Mouse (Mus musculus) erythroblast, embryonic 14.5 days (primary cell): ENCODE data around the gene Erg. TPM values are rescaled to one million over a fixed set of nuclear protein-coding genes. Genes with fewer than 3 reads are reported as not detected.

ENCODE experiments used
- H3K27me3 ChIP-seq: 2 replicates; pipeline ENCODE4 v1.6.1; 2012; ENCODE audit warnings: inconsistent platforms; ENCODE audit not compliant: control insufficient read depth
- H3K36me3 ChIP-seq: 2 replicates; pipeline ENCODE4 v1.6.1; 2012; ENCODE audit warnings: mild to moderate bottlenecking, inconsistent platforms; ENCODE audit not compliant: control insufficient read depth
- H3K4me1 ChIP-seq: 2 replicates; pipeline ENCODE4 v1.6.1; 2012; ENCODE audit warnings: inconsistent platforms; ENCODE audit not compliant: control insufficient read depth
- H3K4me3 ChIP-seq: replicated peaks from 2 replicates; pipeline ENCODE3; 2012; ENCODE audit warnings: moderate library complexity, mild to moderate bottlenecking, inconsistent platforms
- H3K9me3 ChIP-seq: 2 replicates; pipeline ENCODE4 v1.6.1; 2012; ENCODE audit warnings: low read length, inconsistent platforms, mixed read lengths; ENCODE audit not compliant: control insufficient read depth
- GATA1 ChIP-seq: IDR thresholded peaks from 2 replicates; pipeline ENCODE4 v1.6.1; 2012; ENCODE audit warnings: low read length, inconsistent platforms, mixed read lengths
- TAL1 ChIP-seq: IDR thresholded peaks from 3 replicates; pipeline ENCODE4 v1.6.1; 2012; ENCODE audit warnings: low read length, inconsistent platforms, mixed read lengths
- polyA plus RNA-seq: library from polyadenylated mRNA; stranded (reverse); fragments of >175 nt; gene quantifications from 2 replicates; pipeline ENCODE4 v1.2.3, GENCODE M21; 2012

The Erg gene
- polyA plus RNA-seq, 1 experiment: not detected

DNA sequence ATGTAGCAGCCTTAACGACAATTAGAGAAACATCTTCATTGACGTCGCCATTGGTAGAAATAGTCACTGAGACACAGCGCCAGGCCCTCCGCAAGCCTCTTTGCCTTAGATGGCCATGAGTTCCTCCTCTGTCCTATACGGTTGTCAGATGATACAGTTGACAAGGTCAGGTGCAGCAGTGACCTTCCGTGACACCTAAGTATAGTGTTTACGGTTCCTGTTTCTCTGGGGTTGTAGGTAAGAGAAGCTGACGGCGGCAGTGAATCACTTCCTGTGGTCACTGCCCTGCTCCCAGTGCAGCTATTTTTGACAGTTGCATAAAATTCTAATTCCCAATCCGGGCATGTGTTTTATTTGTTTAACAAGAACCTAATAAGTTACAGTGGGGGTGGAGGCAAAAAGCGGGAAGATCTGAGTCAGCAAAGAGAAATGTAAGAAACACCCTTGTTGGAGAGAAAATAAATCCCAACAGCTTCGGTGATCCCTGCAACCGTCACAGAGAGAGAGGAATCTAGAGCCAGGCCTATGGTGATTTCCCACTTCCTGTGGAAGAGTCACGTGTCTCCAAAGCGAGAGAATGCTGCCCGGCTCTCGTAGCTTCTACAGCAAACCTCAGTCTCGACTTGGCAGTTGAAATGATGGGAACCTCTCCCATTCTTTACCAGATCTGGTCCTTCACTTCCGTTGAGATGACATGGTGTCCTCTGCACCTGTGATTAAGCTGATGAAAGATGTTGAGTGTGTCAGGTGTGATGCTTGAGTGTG, 25.8 kb upstream of the Erg start:
- no peaks in the 10 kb centered on the region for H3K36me3 ChIP-seq
- TF ChIP-seq TAL1: no peak
- no peak for TF ChIP-seq GATA1
- no peaks in the 10 kb centered on the region for H3K27me3 ChIP-seq
- no peaks in the 10 kb centered on the region; the same call in 1 of the 2 replicates for H3K9me3 ChIP-seq
- no peak overlapping the region for H3K4me3 ChIP-seq
- H3K4me1 ChIP-seq: no peaks in the 10 kb centered on the region

DNA sequence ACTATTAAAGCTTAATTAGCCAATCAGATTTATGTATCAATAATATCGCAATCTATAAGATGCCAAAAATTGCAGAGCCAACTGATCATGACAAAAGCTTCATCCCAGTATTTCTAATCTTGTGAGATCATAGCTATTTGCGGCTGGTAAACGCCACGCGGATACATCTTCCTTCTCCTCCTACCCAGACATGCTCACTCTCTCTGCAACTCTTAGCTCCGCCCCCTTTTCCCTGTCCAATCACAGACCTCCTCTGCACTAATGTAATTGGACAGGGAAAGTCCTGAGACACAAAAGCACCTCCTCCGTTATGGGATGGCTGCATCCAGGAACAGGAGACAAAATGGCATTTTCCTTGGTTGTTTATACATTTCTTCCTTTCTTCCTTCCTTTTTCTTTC, 22.2 kb upstream of the Erg start:
- Histone ChIP-seq H3K36me3 (no peaks in the 10 kb centered on the region), H3K4me1 (no peaks in the 10 kb centered on the region), H3K9me3 (no peaks in the 10 kb centered on the region; the same call in 1 of the 2 replicates), H3K27me3 (no peaks in the 10 kb centered on the region), H3K4me3 (no peak overlapping the region)
- no peak for TF ChIP-seq TAL1
- no peak for TF ChIP-seq GATA1

DNA sequence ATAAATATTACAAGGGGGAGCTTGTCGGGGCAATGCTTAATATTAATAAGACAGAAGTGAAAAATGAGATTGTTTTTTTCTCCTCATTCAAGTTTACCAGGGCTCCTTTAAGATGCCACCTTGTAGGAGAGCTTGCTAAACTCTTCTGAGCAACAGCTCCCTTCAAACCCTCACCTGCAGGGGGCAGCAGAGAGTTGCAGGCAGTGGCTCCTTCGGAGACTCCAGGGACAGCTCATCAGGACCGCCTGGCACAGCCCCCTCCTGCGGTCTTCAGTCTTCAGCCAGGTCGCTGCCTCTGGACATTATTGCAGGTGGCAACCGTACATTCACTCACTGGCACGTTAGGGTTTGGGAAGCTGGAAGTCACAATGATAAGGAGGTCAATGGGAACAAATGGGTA, 18.9 kb upstream of the Erg start:
- no peak overlapping the region for H3K4me3 ChIP-seq
- no peaks in the 10 kb centered on the region for H3K27me3 ChIP-seq
- no peaks in the 10 kb centered on the region for H3K36me3 ChIP-seq
- TF ChIP-seq GATA1: no peak
- TF ChIP-seq TAL1: no peak
- H3K4me1 ChIP-seq: no peaks in the 10 kb centered on the region
- peaks cover 8% of the 10 kb centered on the region for H3K9me3 ChIP-seq

DNA sequence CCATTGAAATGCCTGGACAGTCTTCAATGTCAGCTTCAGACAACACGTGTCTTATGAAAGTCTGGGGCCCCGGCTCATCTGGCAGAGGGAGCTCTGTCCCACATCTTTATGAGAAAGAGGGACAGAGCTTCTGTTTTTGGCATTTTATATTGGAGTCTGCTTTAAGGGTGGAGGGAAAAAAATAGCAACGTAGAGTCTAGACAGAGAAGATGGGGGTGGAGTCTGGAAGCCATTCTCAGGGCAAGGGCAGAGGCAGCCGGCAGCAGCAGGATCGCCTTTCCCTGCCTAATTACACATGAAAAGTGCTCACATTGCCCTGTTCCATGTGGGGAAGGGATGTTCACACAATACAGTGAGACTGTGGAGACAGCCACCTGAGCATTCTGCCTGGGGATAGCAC, 16.1 kb upstream of the Erg start:
- Histone ChIP-seq H3K36me3 (no peaks in the 10 kb centered on the region), H3K4me3 (no peak overlapping the region), H3K27me3 (no peaks in the 10 kb centered on the region), H3K4me1 (no peaks in the 10 kb centered on the region), H3K9me3 (peaks cover 15% of the 10 kb centered on the region)
- TF ChIP-seq TAL1 (no peak), GATA1 (no peak)

DNA sequence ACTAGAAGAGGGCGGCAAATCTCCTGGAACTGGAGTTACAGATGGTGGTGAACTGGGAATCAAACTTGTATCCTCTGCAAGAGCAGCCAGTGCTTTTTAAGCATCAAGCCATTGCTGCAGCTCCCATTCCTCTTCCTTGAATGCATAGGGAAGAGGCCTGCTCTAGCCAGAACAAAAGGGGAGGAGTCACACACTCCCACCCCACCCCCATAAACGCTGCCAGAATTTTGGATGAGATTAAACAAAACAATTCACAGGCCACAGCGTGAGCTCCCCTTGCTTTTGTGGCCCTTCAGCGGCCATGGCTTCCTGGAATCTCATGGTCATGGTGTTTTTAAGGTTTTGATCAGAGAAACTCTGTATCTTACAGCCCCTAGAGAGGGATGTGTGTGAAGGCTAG, 15.4 kb upstream of the Erg start:
- Histone ChIP-seq H3K9me3 (peaks cover 15% of the 10 kb centered on the region), H3K36me3 (no peaks in the 10 kb centered on the region), H3K27me3 (no peaks in the 10 kb centered on the region), H3K4me1 (no peaks in the 10 kb centered on the region), H3K4me3 (no peak overlapping the region)
- TF ChIP-seq GATA1 (no peak), TAL1 (no peak)

DNA sequence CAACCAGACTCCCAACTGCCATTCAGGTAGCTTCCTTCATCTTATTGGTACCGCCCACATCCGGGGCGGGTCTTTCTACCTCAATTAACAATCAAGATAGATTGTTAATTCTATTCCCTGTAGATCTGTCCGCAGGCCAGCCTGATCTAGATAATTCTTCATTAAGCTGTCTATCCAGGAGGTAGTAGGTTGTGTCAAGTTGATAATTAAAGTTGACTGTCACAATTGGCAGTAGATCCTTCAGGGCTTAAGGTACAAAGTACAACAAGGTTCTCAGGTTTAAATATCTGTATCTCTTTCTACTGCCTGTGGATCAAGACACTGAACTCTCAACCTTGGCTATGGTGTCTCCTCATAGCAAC, 14.8 kb upstream of the Erg start:
- Histone ChIP-seq H3K36me3 (no peaks in the 10 kb centered on the region), H3K4me1 (no peaks in the 10 kb centered on the region), H3K4me3 (no peak overlapping the region), H3K27me3 (no peaks in the 10 kb centered on the region), H3K9me3 (peaks cover 15% of the 10 kb centered on the region)
- no peak for TF ChIP-seq TAL1
- no peak for TF ChIP-seq GATA1

DNA sequence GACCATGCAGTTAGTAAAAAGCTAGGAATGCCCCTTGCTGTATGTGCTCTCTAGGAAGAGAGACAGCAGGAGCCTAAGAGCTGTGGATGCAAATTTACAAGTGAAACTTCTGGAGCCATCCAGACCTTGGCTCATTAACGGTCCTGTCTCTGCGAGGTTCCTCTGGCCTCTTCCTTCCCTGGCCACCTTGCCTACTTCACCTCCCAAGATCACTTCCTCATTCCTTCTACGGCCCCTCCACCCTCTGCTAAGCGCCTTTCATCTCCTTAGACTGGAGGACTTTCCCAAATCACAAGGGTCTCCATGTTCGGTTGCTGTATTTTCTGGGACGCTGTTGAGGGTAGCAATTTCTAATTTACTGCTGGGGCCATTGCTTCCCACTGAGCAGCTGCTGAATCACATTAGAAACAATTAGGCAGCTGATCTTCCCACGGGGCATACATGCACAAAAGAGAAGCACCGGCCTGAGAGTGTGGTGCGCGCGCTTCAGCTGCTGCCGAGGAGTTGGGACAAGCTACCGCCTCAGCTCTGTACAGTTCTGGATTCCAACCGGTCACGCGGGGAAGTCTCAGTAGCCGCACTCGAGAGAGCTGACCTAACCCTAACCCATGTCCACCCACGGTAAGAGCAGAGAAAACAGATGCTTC, 14.3 kb upstream of the Erg start:
- no peak for TF ChIP-seq GATA1
- TF ChIP-seq TAL1: no peak
- Histone ChIP-seq H3K36me3 (no peaks in the 10 kb centered on the region), H3K4me3 (no peak overlapping the region), H3K9me3 (peaks cover 15% of the 10 kb centered on the region), H3K4me1 (no peaks in the 10 kb centered on the region), H3K27me3 (no peaks in the 10 kb centered on the region)

DNA sequence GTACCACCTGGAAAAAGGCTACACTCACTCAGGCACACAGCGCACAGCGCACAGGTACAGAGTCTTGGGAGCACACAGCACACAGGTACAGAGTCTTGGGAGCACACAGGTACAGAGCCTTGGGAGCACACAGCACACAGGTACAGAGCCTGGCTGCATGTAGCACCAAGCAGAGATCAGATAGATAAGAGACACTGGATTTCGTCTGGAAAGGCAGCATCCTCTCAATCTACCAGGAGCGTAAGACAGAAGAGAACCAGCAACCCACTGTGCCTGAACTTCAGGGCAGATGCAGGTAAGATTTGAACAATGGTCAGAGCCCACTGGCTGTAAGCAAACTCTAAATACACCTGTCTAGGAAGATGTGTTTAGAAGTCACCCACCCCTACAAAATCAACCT, 12.5 kb upstream of the Erg start:
- H3K9me3 ChIP-seq: peaks cover 15% of the 10 kb centered on the region
- H3K4me1 ChIP-seq: no peaks in the 10 kb centered on the region
- no peaks in the 10 kb centered on the region for H3K27me3 ChIP-seq
- no peak for TF ChIP-seq TAL1
- TF ChIP-seq GATA1: no peak
- no peaks in the 10 kb centered on the region for H3K36me3 ChIP-seq
- H3K4me3 ChIP-seq: no peak overlapping the region

DNA sequence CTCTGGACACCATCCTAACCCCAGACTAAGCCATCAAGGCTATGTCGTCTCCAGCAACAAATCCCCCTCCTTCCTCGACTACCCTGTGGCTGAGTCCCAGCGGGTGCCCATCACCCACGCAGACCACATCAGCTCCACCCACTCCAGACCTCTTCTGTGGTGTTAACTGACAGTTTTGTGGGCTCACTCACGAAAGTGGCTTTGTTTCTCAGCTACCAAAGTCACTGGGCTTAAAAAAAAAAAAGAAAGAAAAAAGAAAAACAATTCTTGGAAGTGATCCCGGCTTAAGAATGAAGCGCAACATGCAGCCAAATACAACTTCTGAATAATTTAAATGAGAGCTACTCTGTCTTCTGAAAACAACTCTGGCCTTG, 11.2 kb upstream of the Erg start:
- Histone ChIP-seq H3K36me3 (no peaks in the 10 kb centered on the region), H3K9me3 (peaks cover 15% of the 10 kb centered on the region), H3K4me1 (no peaks in the 10 kb centered on the region), H3K4me3 (no peak overlapping the region), H3K27me3 (no peaks in the 10 kb centered on the region)
- no peak for TF ChIP-seq GATA1
- no peak for TF ChIP-seq TAL1
